Mouse (Mus musculus) hindbrain, embryonic 16.5 days (tissue): ENCODE data around the gene Zc3h4. TPM values are rescaled to one million over a fixed set of nuclear protein-coding genes. Genes with fewer than 3 reads are reported as not detected.

Experiments used
- ATAC-seq: fragments of 200-750 bp; cut with Nextera tagmentation; 2 replicates; pipeline ENCODE4 v1.8.0; 2017; ENCODE audit warnings: moderate TSS enrichment, moderate library complexity
- H3K27ac ChIP-seq: fragments of 300-500 bp; sonication (generic); 2 replicates; pipeline ENCODE4 v1.5.1; 2014; ENCODE audit warnings: low read depth, mild to moderate bottlenecking, control low read depth, low read length, moderate library complexity
- H3K27me3 ChIP-seq: fragments of 300-500 bp; sonication (generic); replicated peaks from 2 replicates; pipeline ENCODE4 v1.6.1; 2014; ENCODE audit warnings: low read length; ENCODE audit not compliant: control insufficient read depth, insufficient read depth
- H3K36me3 ChIP-seq: fragments of 300-500 bp; sonication (generic); 2 replicates; pipeline ENCODE4 v1.6.1; 2014; ENCODE audit warnings: mild to moderate bottlenecking, low read length, moderate library complexity, mixed read lengths; ENCODE audit not compliant: control insufficient read depth, insufficient read depth
- H3K4me1 ChIP-seq: fragments of 300-500 bp; sonication (generic); 2 replicates; pipeline ENCODE4 v1.6.1; 2014; ENCODE audit warnings: low read depth, low read length; ENCODE audit not compliant: control insufficient read depth, insufficient read depth
- H3K4me2 ChIP-seq: fragments of 300-500 bp; sonication (generic); 2 replicates; pipeline ENCODE4 v1.6.1; 2014; ENCODE audit warnings: mild to moderate bottlenecking, low read length, control low read depth, moderate library complexity
- H3K4me3 ChIP-seq: fragments of 300-500 bp; sonication (generic); 2 replicates; pipeline ENCODE4 v1.5.1; 2014; ENCODE audit warnings: mild to moderate bottlenecking, low read length, control low read depth, moderate library complexity
- H3K9ac ChIP-seq: fragments of 300-500 bp; sonication (generic); 2 replicates; pipeline ENCODE4 v1.6.1; 2014; ENCODE audit warnings: low read depth, mild to moderate bottlenecking, control low read depth, low read length, moderate library complexity
- H3K9me3 ChIP-seq: fragments of 300-500 bp; sonication (generic); 2 replicates; pipeline ENCODE4 v1.6.1; 2014; ENCODE audit warnings: mild to moderate bottlenecking, low read length, moderate library complexity; ENCODE audit not compliant: control insufficient read depth
- WGBS: fragments of 180-500 bp; shearing (Covaris S2); extraction: QIAGEN DNeasy Blood & Tissue Kit; methylation state at CpG from one replicate; pipeline ENCODE4 v1.1.7; 2014; 5-methylcytosine and 5-hydroxymethylcytosine counted together
- polyA plus RNA-seq: library from polyadenylated mRNA; unstranded; fragments of >200 nt; fragmentation: Nextera tagmentation; extraction: Ambion mirVana; gene quantifications from 2 replicates; pipeline ENCODE4 v1.2.1, GENCODE M21; 2015

Zc3h4 gene
- polyA plus RNA-seq, 1 experiment from 2014 or later = 11.7 TPM

DNA sequence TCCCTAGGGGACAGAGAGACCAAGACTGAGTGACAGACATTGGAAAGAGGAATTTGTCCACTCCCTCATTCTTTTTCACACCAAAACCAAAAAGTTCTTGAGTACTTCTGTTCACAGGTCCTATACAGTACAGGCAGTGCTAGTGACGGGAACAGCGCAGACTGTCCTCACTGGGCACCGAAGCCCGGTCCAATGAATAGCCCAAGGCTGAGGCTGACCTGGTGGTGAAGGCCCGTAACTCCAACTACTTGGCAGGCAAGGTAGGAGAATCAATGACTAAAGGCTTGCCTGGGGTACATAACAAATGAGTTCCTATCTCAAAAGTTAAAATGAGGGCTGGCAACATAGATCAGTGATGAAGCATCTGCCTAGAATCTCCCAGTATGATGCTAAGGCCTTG lies 64.9 kb downstream of the Zc3h4 start:
- Histone ChIP-seq H3K4me3 (no peak overlapping the region), H3K27ac (no peak overlapping the region), H3K36me3 (no peaks in the 10 kb centered on the region), H3K4me1 (no peaks in the 10 kb centered on the region), H3K9ac (no peak overlapping the region), H3K4me2 (no peak overlapping the region), H3K9me3 (no peaks in the 10 kb centered on the region), H3K27me3 (peaks cover 7% of the 10 kb centered on the region)
- 90% methylated on average over 5 of the region's 5 CpGs for WGBS
- ATAC-seq = 0 out of 2 replicates have a peak, but pooled peaks have one; percentile 19

DNA sequence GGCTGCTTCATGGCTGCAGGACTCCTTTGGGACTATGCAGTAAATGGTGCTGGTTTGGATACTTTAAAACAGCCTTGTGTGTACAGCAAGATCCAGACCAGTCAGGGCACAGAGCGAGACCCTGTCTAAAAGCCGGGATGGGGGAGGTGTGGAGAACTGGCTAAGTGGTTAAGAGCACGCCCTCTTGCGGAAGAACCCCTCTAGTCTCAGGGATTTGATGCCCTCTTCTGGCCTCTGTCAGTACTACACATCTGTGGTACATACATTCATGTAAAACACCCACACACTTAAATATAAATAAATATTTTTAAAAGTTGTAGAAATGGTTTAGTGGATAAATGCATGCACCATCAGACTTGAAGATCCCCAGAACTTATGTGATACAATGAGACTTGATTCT lies 65.9 kb downstream of the Zc3h4 start:
- no peak overlapping the region for H3K9ac ChIP-seq
- no peaks in the 10 kb centered on the region for H3K36me3 ChIP-seq
- no peaks in the 10 kb centered on the region for H3K9me3 ChIP-seq
- H3K4me1 ChIP-seq = no peaks in the 10 kb centered on the region
- no peak overlapping the region for H3K4me3 ChIP-seq
- no peak for ATAC-seq
- H3K27me3 ChIP-seq = peaks cover 10% of the 10 kb centered on the region
- H3K4me2 ChIP-seq = no peak overlapping the region
- 68% methylated on average over 4 of the region's 4 CpGs for WGBS
- H3K27ac ChIP-seq = no peak overlapping the region

DNA sequence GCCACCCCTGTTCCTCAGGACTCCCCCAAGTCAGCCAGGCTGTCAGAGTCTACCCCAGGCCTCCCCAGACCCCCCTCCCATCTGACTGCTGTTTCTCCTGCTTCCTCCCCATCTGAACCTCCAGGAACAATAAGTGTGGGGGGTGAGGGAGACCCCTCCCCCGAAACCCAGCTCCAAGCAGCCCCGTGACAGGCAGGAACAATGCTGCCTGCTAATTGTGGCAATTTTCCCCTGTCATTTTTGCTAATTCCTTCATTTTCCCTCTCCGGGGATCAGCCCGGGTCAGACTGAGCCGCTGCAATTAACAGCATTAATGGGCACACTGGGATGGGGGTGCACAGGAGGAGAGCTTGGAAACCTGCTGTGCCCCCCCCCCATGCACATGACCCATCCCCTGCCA lies 67.4 kb downstream of the Zc3h4 start:
- 29% methylated on average over 5 of the region's 5 CpGs for WGBS

DNA sequence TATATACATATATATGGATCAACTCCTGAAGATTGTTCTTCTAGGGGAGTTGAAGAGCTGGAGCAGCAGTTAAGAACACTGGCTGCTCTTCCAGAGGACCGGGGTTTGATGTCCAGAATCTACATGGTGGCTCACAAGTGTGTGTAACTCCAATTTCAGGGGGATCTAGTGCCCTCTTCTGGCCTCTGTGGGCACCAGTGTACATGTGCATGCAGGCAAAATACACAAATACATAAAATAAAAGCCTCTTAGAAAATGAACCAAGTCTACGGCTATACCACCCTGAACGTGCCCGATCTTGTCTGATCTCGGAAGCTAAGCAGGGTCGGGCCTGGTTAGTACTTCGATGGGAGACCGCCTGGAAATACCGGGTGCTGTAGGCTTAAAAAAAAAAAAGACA lies 70.8 kb downstream of the Zc3h4 start:
- 38% methylated on average over 9 of the region's 9 CpGs for WGBS
- no peak overlapping the region for H3K4me3 ChIP-seq
- no peak overlapping the region for H3K4me2 ChIP-seq
- ATAC-seq = no peak
- H3K4me1 ChIP-seq = peaks cover 18% of the 10 kb centered on the region
- no peak overlapping the region for H3K27ac ChIP-seq
- peaks cover 38% of the 10 kb centered on the region for H3K27me3 ChIP-seq
- H3K9ac ChIP-seq = no peak overlapping the region
- no peaks in the 10 kb centered on the region for H3K36me3 ChIP-seq
- H3K9me3 ChIP-seq = no peaks in the 10 kb centered on the region

More for the DNA sequence above, 67.4 kb downstream of the Zc3h4 start:
- Histone ChIP-seq H3K4me1 (no peaks in the 10 kb centered on the region; the same call in 1 of the 2 replicates), H3K27me3 (peaks cover 7% of the 10 kb centered on the region), H3K9me3 (no peaks in the 10 kb centered on the region), H3K4me2 (no peak overlapping the region), H3K27ac (no peak overlapping the region), H3K36me3 (no peaks in the 10 kb centered on the region), H3K4me3 (no peak overlapping the region), H3K9ac (no peak overlapping the region)
- ATAC-seq = no peak

DNA sequence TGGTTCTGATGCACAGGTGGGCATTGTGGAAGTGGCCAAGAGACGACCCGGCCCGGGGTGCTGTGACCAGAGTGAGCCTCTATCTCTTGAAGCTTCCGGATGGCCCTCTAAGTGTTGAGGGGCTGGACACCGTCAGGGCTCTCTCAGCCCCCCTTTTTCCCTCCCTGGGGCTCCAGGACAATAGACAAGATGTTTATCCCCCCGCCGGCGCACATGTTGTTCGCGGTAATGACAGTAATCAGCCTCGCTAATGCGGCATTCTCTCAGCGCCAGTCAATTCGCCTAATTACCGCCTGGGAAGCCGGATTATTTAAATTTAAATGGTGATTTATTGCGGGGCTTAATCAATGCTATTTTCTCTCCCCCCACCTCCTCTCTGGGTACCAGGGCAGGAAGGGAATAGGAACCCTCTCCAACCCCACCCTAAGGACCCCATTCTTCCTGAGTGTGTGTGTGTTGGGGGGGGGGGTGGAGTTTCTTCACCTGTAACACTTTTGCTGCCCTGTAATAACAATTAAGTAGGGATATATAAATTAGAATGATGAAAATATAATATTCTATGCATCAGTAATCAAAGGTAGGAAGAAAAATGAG lies 71.5 kb downstream of the Zc3h4 start:
- Histone ChIP-seq H3K27me3 (peaks cover 45% of the 10 kb centered on the region), H3K4me3 (no peak overlapping the region), H3K9ac (no peak overlapping the region), H3K4me1 (peaks cover 18% of the 10 kb centered on the region), H3K27ac (no peak overlapping the region), H3K9me3 (no peaks in the 10 kb centered on the region), H3K4me2 (peak overlapping the region; percentile 30), H3K36me3 (no peaks in the 10 kb centered on the region)
- ATAC-seq = no peak
- WGBS = 5% methylated on average over 17 of the region's 17 CpGs

DNA sequence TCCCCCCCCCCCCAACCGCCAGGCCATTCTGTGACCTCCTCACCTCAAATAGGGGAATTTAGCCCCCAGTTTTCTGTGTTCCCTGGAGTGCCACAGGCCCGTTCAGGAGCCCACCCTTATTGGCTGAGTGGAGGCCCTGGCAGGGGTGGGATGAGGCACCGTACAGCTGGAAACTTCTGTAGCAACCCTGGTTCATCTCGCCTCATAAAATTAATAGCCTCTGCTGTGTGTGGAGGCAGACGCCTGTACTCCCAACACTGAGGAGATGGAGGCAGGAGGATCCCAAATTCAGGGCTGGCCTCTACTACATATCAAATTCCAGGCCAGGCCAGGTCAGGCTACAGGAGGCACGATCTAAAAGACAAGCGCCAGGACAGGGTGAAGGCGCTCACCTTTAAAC lies 73.1 kb downstream of the Zc3h4 start:
- Histone ChIP-seq H3K9me3 (no peaks in the 10 kb centered on the region), H3K27ac (no peak overlapping the region), H3K9ac (no peak overlapping the region), H3K27me3 (peaks cover 48% of the 10 kb centered on the region), H3K36me3 (no peaks in the 10 kb centered on the region), H3K4me2 (no peak overlapping the region), H3K4me1 (peaks cover 18% of the 10 kb centered on the region), H3K4me3 (no peak overlapping the region)
- 52% methylated on average over 8 of the region's 8 CpGs for WGBS
- ATAC-seq = no peak

DNA sequence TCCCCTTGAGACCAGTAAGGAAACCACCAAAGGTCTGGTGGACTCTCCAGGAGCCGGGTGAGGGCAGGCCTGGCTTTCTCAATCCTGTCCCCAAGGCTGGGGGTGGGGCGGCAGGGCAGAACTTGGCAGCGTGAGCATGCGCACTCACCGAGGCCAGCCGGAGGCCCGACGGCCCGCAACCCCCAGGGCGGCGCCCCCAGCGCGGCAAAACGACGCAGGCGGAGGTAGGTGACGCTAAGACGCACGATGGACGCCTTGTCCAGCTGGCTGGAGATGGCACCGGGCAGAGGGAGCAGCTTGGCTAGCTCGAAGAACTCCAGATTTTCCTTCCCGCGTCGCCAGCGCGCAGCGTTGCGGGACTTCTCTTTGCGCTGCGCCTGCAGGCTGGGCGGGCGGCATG lies 73.7 kb downstream of the Zc3h4 start:
- Histone ChIP-seq H3K9me3 (no peaks in the 10 kb centered on the region), H3K4me1 (peaks cover 18% of the 10 kb centered on the region), H3K27me3 (peaks cover 48% of the 10 kb centered on the region), H3K4me2 (peak overlapping the region; percentile 40), H3K27ac (no peak overlapping the region), H3K9ac (0 out of 2 replicates have a peak overlapping the region, but pooled peaks have one; percentile 4), H3K36me3 (no peaks in the 10 kb centered on the region), H3K4me3 (peak overlapping the region; percentile 14; the same call in 1 of the 2 replicates)
- 6% methylated on average over 32 of the region's 33 CpGs for WGBS
- ATAC-seq = no peak

DNA sequence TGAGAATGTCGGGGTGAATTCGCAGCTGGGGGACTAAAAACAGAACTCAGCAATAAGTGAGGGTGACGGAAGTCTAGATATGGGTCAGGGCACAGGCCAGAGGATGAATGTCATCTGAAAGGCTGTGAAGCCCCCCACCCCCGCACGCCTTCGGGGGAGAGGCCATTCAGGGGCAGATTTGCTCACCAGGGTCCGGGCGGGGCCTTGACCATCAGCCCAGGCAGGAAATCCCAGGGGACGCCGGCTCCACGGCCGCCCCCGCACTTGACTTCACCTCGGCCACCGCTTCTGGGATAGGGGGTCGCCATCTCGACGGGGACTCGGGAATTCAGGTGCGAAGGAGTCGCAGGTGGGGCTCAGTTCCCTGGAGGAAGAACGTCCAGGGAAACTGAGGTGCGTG lies 74.6 kb downstream of the Zc3h4 start:
- Histone ChIP-seq H3K27ac (no peak overlapping the region), H3K27me3 (peaks cover 45% of the 10 kb centered on the region), H3K9ac (peak overlapping the region; percentile 35; the same call in 1 of the 2 replicates), H3K4me2 (peak overlapping the region; percentile 60), H3K36me3 (no peaks in the 10 kb centered on the region), H3K4me3 (peak overlapping the region; percentile 44), H3K4me1 (peaks cover 18% of the 10 kb centered on the region), H3K9me3 (no peaks in the 10 kb centered on the region)
- WGBS = 7% methylated on average over 22 of the region's 23 CpGs
- no peak for ATAC-seq

DNA sequence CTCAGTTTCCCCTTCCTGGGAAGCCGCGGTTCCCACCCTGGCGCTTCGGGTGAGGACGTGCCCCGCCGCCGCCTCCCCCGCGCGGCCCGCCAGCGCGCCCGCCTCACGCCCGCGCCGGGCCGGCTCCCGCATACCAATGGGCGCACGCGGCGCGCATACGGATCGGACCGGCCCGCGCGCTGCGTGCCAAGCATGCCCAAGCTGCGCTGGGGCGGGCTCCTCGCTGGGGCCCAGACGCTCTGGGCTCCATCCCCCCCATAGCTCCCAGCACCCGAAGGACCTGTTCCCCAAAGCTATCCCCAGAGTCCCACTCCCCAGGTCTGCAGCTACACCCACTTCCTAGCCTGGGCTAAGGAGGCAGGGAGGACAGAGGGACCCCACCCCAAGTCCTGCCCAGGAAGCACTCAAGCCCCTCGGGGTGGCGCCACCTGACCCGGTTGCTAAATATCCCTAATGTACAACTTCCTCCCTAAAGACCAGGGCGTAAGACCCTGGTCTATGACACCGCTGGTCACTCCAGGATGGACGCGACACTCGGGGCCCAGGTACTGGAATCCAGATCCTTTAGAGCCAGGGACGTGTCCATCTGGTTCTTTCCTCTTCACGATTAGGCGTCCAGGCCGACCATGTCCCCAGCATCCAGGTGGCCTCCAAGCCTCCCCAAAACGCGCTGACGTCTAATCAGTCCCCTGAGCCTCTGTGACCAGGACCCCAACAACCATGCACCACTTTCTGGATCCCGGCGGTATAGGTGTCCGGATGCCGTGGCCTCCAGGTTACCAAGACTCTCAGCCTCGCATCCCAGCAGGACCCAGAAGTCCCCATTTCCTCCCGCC lies 75.3 kb downstream of the Zc3h4 start:
- ATAC-seq = peak; percentile 25
- Histone ChIP-seq H3K27ac (no peak overlapping the region), H3K4me2 (peak overlapping the region; percentile 60), H3K36me3 (no peaks in the 10 kb centered on the region), H3K9ac (peak overlapping the region; percentile 51), H3K4me3 (peak overlapping the region; percentile 44), H3K27me3 (peaks cover 41% of the 10 kb centered on the region), H3K9me3 (no peaks in the 10 kb centered on the region), H3K4me1 (peaks cover 18% of the 10 kb centered on the region)
- 1% methylated on average over 45 of the region's 59 CpGs for WGBS
